Mouse (Mus musculus) kidney, postnatal 10 days (tissue): ENCODE results near the gene Cdc42ep5.
"Not testable (repeated sequence)": the region's sequence is repeated elsewhere in the genome, so short reads cannot be mapped to it uniquely, and the experiment has no call there.

Experiments used
- DNase-seq: peaks from one replicate; pipeline ENCODE4 v3.0.0; 2021; ENCODE audit warnings: mixed read lengths

Gene Cdc42ep5

GRCm38 (mm10) chr7:4164090-4164910, at the start of gene Cdc42ep5:
Gene Cdc42ep5, minus strand, starts transcription at chr7:4164860.
- peak; percentile 87 for DNase-seq

- not testable (repeated sequence) for DNase-seq
Observed at GRCm38 (mm10) chr7:4213436-4213835, 48.8 kb upstream of the Cdc42ep5 start.

GRCm38 (mm10) chr7:4208626-4209025, 44.0 kb upstream of the Cdc42ep5 start:
- peak; percentile 7 for DNase-seq

GRCm38 (mm10) chr7:4207126-4207525, 42.5 kb upstream of the Cdc42ep5 start:
- DNase-seq: no peak

- peak; percentile 83 for DNase-seq
Observed at GRCm38 (mm10) chr7:4178438-4178837, 13.8 kb upstream of the Cdc42ep5 start.

GRCm38 (mm10) chr7:4170193-4170938, 5.7 kb upstream of the Cdc42ep5 start:
- no peak for DNase-seq

GRCm38 (mm10) chr7:4167098-4167497, 2.4 kb upstream of the Cdc42ep5 start:
- DNase-seq: peak; percentile 19

GRCm38 (mm10) chr7:4165286-4165685, 626 bp upstream of the Cdc42ep5 start:
- DNase-seq: peak; percentile 49

- peak; percentile 45 for DNase-seq
Observed at GRCm38 (mm10) chr7:4163571-4164072, 1.0 kb downstream of the Cdc42ep5 start.

GRCm38 (mm10) chr7:4161596-4161995, 3.1 kb downstream of the Cdc42ep5 start:
- DNase-seq: not testable (repeated sequence)

GRCm38 (mm10) chr7:4154976-4155375, 9.7 kb downstream of the Cdc42ep5 start:
- DNase-seq: no peak

GRCm38 (mm10) chr7:4154356-4154755, 10.3 kb downstream of the Cdc42ep5 start:
- DNase-seq: no peak

GRCm38 (mm10) chr7:4151241-4151640, 13.4 kb downstream of the Cdc42ep5 start:
- no peak for DNase-seq

- DNase-seq: peak; percentile 72
Observed at GRCm38 (mm10) chr7:4150811-4151221, 13.8 kb downstream of the Cdc42ep5 start.

GRCm38 (mm10) chr7:4150059-4150541, 14.6 kb downstream of the Cdc42ep5 start, which contains the start of gene Leng9:
Gene Leng9, minus strand, starts transcription at chr7:4150374.
- DNase-seq: peak; percentile 66

- DNase-seq: peak; percentile 90
Observed at GRCm38 (mm10) chr7:4149209-4150054, 15.2 kb downstream of the Cdc42ep5 start.

GRCm38 (mm10) chr7:4148341-4149208, 16.1 kb downstream of the Cdc42ep5 start:
- DNase-seq: no peak

GRCm38 (mm10) chr7:4147836-4148235, 16.8 kb downstream of the Cdc42ep5 start:
- no peak for DNase-seq

GRCm38 (mm10) chr7:4147371-4147770, 17.3 kb downstream of the Cdc42ep5 start:
- no peak for DNase-seq

GRCm38 (mm10) chr7:4146241-4147180, 18.1 kb downstream of the Cdc42ep5 start:
- DNase-seq: no peak
